Mouse (Mus musculus): ENCODE data around the gene Rbm47.

The Rbm47 gene

GRCm38 (mm10) chr5:66067219-66067618 lies 105.7 kb downstream of the Rbm47 start:
- peak in 1 of 2 experiments; percentile 29 for DNase-seq (ENCODE audit: low spot score in 2 of 2)

- DNase-seq (ENCODE audit: low spot score in 2 of 2) = no peak
Observed at GRCm38 (mm10) chr5:66062930-66063220, 110.0 kb downstream of the Rbm47 start.

- DNase-seq (ENCODE audit: low spot score in 2 of 2) = no peak
Observed at GRCm38 (mm10) chr5:66062046-66062929, 110.6 kb downstream of the Rbm47 start.

GRCm38 (mm10) chr5:66061667-66062045 lies 111.3 kb downstream of the Rbm47 start:
- DNase-seq (ENCODE audit: low spot score in 2 of 2) = no peak

- no peak for DNase-seq (ENCODE audit: low spot score in 2 of 2)
Observed at GRCm38 (mm10) chr5:66058844-66059243, 114.1 kb downstream of the Rbm47 start.

GRCm38 (mm10) chr5:66056680-66057079 lies 116.2 kb downstream of the Rbm47 start:
- DNase-seq (ENCODE audit: low spot score in 2 of 2) = no peak

- no peak for DNase-seq (ENCODE audit: low spot score in 2 of 2)
Observed at GRCm38 (mm10) chr5:66054394-66054793, 118.5 kb downstream of the Rbm47 start.

- DNase-seq (ENCODE audit: low spot score in 2 of 2) = no peak
Observed at GRCm38 (mm10) chr5:66052777-66053548, 120.0 kb downstream of the Rbm47 start.

- DNase-seq (ENCODE audit: low spot score in 2 of 2) = no peak
Observed at GRCm38 (mm10) chr5:66050841-66051240, 122.1 kb downstream of the Rbm47 start.

- no peak for DNase-seq (ENCODE audit: low spot score in 2 of 2)
Observed at GRCm38 (mm10) chr5:66046356-66046755, 126.6 kb downstream of the Rbm47 start.

- no peak for DNase-seq (ENCODE audit: low spot score in 2 of 2)
Observed at GRCm38 (mm10) chr5:66043897-66044296, 129.0 kb downstream of the Rbm47 start.

- DNase-seq (ENCODE audit: low spot score in 2 of 2) = no peak
Observed at GRCm38 (mm10) chr5:66042651-66043340, 130.1 kb downstream of the Rbm47 start.

GRCm38 (mm10) chr5:66040744-66041279 lies 132.1 kb downstream of the Rbm47 start:
- DNase-seq (ENCODE audit: low spot score in 2 of 2) = no peak

GRCm38 (mm10) chr5:66039813-66040212 lies 133.1 kb downstream of the Rbm47 start:
- DNase-seq (ENCODE audit: low spot score in 2 of 2) = no peak

- no peak for DNase-seq (ENCODE audit: low spot score in 2 of 2)
Observed at GRCm38 (mm10) chr5:66037066-66037465, 135.9 kb downstream of the Rbm47 start.

GRCm38 (mm10) chr5:66036440-66037054 lies 136.4 kb downstream of the Rbm47 start:
- DNase-seq (ENCODE audit: low spot score in 2 of 2) = no peak

- DNase-seq (ENCODE audit: low spot score in 2 of 2) = no peak
Observed at GRCm38 (mm10) chr5:66034375-66035195, 138.3 kb downstream of the Rbm47 start.

GRCm38 (mm10) chr5:66032826-66033225 lies 140.1 kb downstream of the Rbm47 start:
- no peak for DNase-seq (ENCODE audit: low spot score in 2 of 2)

- DNase-seq (ENCODE audit: low spot score in 2 of 2) = no peak
Observed at GRCm38 (mm10) chr5:66031699-66032098, 141.2 kb downstream of the Rbm47 start.

GRCm38 (mm10) chr5:66028232-66028631 lies 144.7 kb downstream of the Rbm47 start:
- DNase-seq (ENCODE audit: low spot score in 2 of 2) = no peak

- DNase-seq (ENCODE audit: low spot score in 2 of 2) = no peak
Observed at GRCm38 (mm10) chr5:66027206-66027605, 145.7 kb downstream of the Rbm47 start.

Measured in heart, adult 9 months (tissue).